Mouse (Mus musculus): ENCODE results near the gene Sstr4.

The Sstr4 gene

GRCm38 (mm10) chr2:148387652-148388581 is 7.2 kb upstream of the Sstr4 start:
- in situ Hi-C loops (cut with MboI; ENCODE audit: unreplicated experiment in 2 of 2) = loop anchor here (25.0 kb wide), 1 partner anchor 499 kb away; the partner anchor contains the start of gene Cst3 (in 2 of the 2)

DNA sequence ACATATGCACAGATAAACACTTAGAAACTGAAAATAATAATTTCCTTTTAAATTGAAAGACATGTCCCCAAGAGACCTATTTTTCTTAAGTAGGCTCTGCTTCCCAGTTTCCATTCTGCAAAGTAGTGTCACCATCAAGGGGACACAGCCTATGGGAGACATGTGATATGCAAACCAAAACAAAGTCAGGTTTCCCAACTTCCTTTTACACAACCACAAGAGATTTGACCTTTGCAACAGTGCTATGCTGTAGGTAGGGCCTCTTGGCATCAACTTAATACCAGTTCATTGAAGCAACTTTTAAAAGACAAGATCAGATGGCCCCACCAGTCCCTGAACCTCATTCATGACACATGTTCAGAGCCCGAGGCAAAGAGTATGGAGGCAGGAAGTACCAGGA is 2.0 kb upstream of the Sstr4 start:
- in situ Hi-C loops (cut with MboI; ENCODE audit: unreplicated experiment in 2 of 2) = loop anchor here (25.0 kb wide), 1 partner anchor 494 kb away; the partner anchor contains the start of gene Cst3 (in 2 of the 2)

GRCm38 (mm10) chr2:148393846-148394245 is 1.3 kb upstream of the Sstr4 start:
- in situ Hi-C loops (cut with MboI; ENCODE audit: unreplicated experiment in 2 of 2) = loop anchor here (25.0 kb wide), 1 partner anchor 493 kb away; the partner anchor contains the start of gene Cst3 (in 2 of the 2)

- in situ Hi-C loops (cut with MboI; ENCODE audit: unreplicated experiment in 2 of 2) = loop anchor here (25.0 kb wide), 1 partner anchor 491 kb away; the partner anchor contains the start of gene Cst3 (in 2 of the 2)
Measured at GRCm38 (mm10) chr2:148396209-148396608, 1.1 kb downstream of the Sstr4 start.

- in situ Hi-C loops (cut with MboI; ENCODE audit: unreplicated experiment in 2 of 2) = loop anchor here (25.0 kb wide), 1 partner anchor 490 kb away; the partner anchor contains the start of gene Cst3 (in 2 of the 2)
Measured at GRCm38 (mm10) chr2:148397015-148397783, 2.1 kb downstream of the Sstr4 start.

DNA sequence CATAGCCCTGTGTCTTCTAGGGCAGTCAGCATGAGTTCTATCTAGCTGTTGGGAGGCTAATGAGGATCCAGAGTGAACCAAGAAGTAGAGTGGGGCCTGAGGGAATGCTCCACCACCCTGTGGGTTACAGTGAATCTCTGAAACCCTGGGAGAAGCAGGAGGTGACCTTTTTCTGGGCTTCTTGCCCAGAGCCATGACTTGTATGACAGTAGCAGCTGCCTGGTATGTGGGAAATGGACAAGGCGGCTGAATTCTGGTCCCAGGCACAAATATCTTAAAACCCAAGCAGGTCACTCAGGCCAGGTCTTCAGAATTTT is 2.6 kb downstream of the Sstr4 start:
- in situ Hi-C loops (cut with MboI; ENCODE audit: unreplicated experiment in 2 of 2) = loop anchor here (25.0 kb wide), 1 partner anchor 490 kb away; the partner anchor contains the start of gene Cst3 (in 2 of the 2)

- in situ Hi-C loops (cut with MboI; ENCODE audit: unreplicated experiment in 2 of 2) = loop anchor here (25.0 kb wide), 1 partner anchor 488 kb away; the partner anchor contains the start of gene Cst3 (in 2 of the 2)
Measured at GRCm38 (mm10) chr2:148398901-148399685, 3.9 kb downstream of the Sstr4 start.

DNA sequence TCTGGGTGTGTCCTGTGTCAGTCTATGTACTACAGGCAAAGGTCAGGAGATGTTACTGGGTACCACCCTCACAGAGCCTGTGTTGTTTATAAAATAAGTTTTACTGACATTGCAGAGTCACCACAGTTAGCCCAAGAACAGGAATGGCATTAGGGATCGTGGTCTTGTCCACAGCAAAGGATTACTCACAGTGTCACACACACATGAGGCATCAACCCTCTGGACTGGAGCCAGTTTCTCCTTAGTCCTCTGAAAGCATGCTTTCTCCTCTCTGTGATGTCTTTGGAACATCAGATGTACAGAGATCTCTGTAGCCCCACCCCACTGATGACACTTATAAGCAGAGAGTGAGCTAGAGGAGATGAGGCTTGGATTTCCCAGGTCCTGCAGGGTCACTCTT is 7.1 kb downstream of the Sstr4 start:
- in situ Hi-C loops (cut with MboI; ENCODE audit: unreplicated experiment in 2 of 2) = loop anchor here in 1 of 2 experiments (10.0 kb wide), 1 partner anchor 253 kb away; no protein-coding TSS in a partner anchor

- in situ Hi-C loops (cut with MboI; ENCODE audit: unreplicated experiment in 2 of 2) = loop anchor here (5.0 to 10.0 kb wide), 4 partner anchors 127 to 250 kb away; no protein-coding TSS in a partner anchor
Measured at GRCm38 (mm10) chr2:148404906-148405305, 9.8 kb downstream of the Sstr4 start.

DNA sequence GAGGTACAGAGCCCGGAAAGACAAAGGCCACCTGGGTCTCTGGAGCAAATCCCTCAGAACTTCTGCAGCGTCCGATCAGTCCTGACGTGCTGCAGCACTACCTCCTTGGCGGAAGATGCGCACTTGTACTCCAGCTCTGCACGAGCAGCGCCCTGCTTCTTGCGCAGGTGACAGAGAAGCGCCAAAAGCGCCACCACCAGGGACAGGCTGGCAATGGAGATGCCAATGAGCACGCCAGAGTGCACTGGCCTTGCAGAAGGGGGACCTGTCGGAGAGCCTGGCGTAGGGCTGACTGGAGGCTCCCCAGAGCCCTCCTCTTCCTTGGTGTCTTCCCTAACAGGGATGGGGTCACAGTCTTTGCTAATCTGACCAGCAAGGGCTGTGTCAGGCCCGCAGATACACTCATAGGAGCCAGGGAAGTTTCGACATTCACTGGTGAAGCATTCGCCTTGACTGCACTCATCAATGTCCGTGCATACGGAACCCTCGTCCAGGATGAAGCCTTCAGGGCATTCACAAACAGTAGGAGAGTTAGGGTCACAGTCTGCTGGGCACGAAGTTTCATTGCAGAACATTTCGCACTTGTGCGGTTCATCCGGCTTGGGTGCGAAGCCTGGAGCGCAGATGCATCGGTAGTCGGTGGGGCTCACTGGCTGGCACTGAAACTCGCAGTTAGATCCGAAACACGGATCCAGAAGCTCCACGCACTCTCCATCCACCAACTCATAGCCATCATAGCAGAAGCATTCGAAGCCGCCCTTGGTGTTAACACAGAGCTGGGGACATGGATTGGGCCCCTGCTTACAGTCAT is 11.2 kb downstream of the Sstr4 start:
- in situ Hi-C loops (cut with MboI; ENCODE audit: unreplicated experiment in 2 of 2) = loop anchor here (5.0 to 10.0 kb wide), 4 partner anchors 126 to 248 kb away; no protein-coding TSS in a partner anchor

DNA sequence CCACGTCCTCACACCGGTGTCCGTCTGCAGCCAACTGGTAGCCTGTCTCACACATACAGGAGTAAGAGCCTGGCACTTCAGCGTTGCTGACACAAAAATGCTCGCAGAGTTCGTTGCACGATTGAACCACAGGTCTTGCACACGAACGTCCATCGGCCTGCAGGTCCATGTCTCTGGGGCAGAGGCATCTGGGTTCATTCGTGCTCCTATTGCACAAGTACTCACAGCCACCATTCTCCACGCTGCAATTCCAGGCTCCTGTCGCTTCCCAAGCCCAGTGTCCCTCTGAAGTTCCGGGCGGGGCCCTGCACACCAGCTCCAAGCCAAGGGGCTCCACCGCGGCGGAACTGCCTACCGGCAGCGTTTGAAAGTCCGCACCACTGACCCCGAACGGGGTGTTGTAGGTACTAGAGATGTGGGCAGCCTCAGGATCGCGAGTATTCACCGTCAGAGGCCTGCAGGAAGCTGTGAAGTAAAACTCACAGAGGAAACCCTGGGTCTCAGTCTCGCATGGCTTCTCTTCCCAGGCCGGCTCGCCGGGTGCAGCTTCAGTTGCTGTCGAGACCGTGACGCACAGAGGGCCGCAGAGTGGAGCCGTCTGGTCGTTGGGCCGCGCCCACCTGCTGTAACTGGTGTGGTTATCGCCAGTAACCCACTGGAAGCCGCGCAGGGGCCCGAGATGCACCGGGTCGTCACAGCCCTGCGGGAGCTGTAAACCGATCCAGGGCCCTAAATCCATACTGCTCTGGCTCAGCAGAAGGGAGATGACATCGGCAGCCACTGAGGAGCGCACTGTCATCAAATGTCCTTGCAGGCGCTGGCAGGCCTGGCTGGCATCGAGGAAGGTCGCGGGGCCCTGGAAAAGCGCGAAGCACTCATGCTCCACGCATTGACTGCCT is 12.1 kb downstream of the Sstr4 start:
- in situ Hi-C loops (cut with MboI; ENCODE audit: unreplicated experiment in 2 of 2) = loop anchor here (5.0 to 10.0 kb wide), 4 partner anchors 125 to 248 kb away; no protein-coding TSS in a partner anchor

DNA sequence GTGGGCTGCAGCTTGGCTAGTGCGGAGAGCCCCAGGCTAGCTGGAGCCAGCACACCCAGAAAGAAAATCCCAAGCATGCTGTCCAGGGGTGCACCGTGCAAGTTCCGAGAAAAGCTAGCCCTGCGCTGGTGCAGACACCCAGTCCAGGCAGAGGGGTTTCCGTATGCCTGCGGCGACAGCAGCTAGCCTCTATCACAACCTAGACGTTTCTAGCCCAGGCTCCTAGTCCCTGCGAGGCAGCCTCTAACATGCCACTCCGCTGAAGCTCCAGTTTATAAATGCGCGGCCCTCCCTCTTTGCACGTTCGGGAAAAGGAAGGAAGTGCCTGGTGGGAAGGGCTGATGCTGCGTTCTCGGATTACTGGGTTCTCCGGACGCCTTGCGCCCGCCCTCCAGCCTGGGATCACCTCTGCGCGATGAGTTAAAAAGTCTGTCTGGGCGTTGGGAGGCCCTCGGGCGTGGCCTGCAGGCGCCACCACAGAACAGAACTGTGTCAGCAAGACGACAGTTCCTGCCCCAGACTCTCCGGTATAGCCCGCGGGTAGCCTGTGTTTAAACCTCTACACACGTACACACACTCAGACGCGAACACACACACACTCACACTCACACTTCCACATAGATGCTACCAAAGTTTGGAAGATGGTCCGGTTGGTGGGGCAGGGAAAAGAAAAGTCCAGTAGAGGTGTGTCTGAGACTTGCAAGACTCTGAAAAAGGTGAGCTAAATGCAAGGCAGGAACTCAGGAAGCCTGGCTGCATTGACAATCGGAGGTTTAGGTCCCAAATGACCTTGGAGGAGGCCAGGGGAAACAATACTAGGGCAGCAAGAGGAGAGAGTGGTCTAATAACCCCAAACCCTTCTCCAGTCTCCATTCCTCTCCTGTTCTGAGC is 13.0 kb downstream of the Sstr4 start, which contains the start of gene Thbd:
Gene Thbd, minus strand, starts transcription at position 319 of the 891 bp plus-strand sequence.
- in situ Hi-C loops (cut with MboI; ENCODE audit: unreplicated experiment in 2 of 2) = loop anchor here (5.0 to 10.0 kb wide), 4 partner anchors 124 to 247 kb away; no protein-coding TSS in a partner anchor

DNA sequence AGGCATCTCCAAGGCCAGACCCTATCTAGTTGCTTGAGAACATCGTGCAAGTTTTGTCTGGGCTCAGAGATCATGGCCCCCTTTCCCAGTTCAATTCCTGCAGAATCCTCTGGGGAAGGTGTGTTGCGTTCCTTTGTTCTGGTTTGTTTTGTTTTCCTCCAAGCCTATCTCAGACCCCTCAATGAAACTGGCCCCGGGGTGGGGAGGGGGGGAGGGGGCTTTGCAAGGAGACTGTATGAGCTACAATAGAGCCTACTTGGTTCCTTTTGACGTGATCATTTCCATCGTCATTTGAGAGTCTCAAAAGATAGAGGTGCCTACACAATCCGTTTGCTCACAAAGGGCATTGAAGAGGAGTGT is 13.6 kb downstream of the Sstr4 start:
- in situ Hi-C loops (cut with MboI; ENCODE audit: unreplicated experiment in 2 of 2) = loop anchor here (5.0 to 10.0 kb wide), 4 partner anchors 124 to 246 kb away; no protein-coding TSS in a partner anchor

DNA sequence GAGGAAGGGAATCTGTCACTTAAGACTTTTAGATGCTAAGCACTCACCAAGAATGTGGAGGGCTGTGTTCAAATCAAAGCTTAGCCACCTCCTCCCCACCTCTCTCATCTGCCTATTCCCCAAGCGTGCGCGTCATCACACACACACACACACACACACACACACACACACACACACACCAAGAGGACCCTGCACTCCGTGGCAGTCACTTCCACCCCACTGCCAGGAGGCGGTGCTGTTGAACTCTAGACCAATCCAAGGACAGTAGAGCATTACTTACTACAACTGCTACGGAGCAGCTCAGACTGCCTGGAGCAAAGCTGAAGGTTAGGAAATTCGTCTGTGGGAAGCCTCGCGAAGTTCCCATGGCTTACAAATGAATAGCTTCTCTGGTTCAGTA is 14.0 kb downstream of the Sstr4 start:
- in situ Hi-C loops (cut with MboI; ENCODE audit: unreplicated experiment in 2 of 2) = loop anchor here (5.0 to 10.0 kb wide), 4 partner anchors 123 to 246 kb away; no protein-coding TSS in a partner anchor

- in situ Hi-C loops (cut with MboI; ENCODE audit: unreplicated experiment in 2 of 2) = loop anchor here (5.0 to 10.0 kb wide), 4 partner anchors 122 to 245 kb away; no protein-coding TSS in a partner anchor
Measured at GRCm38 (mm10) chr2:148409821-148410220, 14.7 kb downstream of the Sstr4 start.

DNA sequence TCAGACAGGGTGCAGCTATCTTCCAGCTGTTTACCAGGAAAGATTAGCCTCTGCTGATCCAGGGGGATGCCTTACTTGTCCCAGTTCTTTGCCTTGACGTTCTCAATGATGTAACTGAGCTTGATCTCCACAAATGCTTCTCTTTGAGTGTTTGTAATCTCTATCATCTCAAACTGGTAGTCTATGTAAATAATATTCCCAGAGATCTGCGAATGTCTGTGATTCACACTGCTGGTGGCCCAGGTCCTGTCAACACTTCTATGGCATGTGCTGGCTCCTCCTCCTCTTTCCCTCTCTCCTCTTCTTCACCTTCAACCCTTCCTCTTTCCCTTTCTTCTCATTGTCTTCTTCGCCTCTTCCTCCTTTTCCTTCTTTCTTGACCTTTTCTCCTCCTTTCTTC is 24.0 kb downstream of the Sstr4 start:
- in situ Hi-C loops (cut with MboI; ENCODE audit: unreplicated experiment in 2 of 2) = no loop called here

- in situ Hi-C loops (cut with MboI; ENCODE audit: unreplicated experiment in 2 of 2) = no loop called here
Measured at GRCm38 (mm10) chr2:148419776-148420175, 24.6 kb downstream of the Sstr4 start.
